Mouse (Mus musculus) bone marrow macrophage, adult 2 months (primary cell): Measurements from ENCODE around the gene Mark3.

Experiments
- CTCF ChIP-seq: IDR thresholded peaks from 2 replicates; pipeline ENCODE4 v1.5.1; 2012; ENCODE audit warnings: low read depth, mild to moderate bottlenecking, low read length, moderate library complexity
- POLR2A ChIP-seq: IDR thresholded peaks from 2 replicates; pipeline ENCODE4 v1.6.1; 2012; ENCODE audit warnings: mild to moderate bottlenecking, low read depth, low read length, borderline replicate concordance

DNA sequence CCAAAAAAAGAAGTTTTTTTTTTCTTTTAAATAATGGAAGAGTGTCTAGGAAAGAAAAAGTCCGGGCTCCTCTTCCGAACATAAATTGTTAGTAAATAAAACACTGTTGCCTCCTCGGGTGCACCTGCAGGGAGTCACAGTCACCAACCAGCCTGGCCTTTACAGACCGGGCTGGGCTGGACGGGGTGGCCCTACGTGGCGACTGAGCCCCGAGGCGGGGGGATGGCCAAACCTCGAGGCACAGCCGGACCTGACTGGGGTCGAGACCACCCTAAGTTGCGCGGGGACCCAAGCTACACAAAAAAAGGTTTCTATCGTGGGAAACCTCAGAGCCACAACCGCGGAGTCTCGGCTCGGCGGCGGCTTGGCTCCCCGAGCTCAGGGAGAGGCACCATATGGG, 37.0 kb upstream of the Mark3 start:
- no peak for TF ChIP-seq POLR2A
- TF ChIP-seq CTCF = no peak
